In the genomic region with DNA sequence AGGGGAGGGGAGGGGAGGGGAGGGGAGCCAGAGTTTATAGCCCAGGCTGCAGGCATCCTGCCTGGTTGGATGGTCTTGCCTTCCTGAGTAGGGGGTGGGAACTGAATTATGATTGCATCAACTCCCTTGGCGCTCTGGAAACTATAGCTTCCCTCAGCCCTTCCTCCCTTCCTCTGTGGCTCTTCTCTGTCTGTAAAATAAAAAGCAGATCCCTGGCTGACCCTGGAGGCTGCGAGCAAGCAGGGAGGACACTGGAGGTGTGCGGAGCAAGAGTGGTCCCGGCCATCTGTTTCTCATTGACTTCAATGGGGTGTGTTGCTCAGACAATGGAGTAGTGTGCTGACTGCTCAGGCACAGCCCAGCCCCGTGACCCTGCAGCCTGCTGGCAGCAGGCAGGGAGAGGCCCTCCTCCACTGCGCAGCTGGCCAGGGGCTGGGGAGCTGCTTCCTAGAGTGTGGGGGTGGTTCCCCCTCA, we compare ENCODE assay signal across 8 mouse cellular contexts. TPM values are rescaled to one million over a fixed set of nuclear protein-coding genes. Genes with fewer than 3 reads are reported as not detected.
DNase-seq lines count a peak whose midpoint lies in the region; ATAC-seq and TF ChIP-seq lines count a peak whose summit lies in the region.

No protein-coding gene starts in this region.

- 4% methylated on average over 6 of the region's 6 CpGs for whole genome bisulfite sequencing in forebrain, postnatal 0 days
- WGBS in hindbrain, embryonic 11.5 days, result 0% methylated on average over 6 of the region's 6 CpGs
- 31% methylated on average over 6 of the region's 6 CpGs for WGBS in thymus, adult 2 months

- H3K4me3 ChIP-seq in forebrain, postnatal 0 days (ENCODE audit: low read depth, low read length), result no peak overlapping the region
- 0 out of 2 replicates have a peak overlapping the region, but pooled peaks have one; percentile 13 for H3K4me3 ChIP-seq in hindbrain, embryonic 11.5 days (ENCODE audit: low read depth, low read length)
- no peak overlapping the region for H3K4me3 ChIP-seq in thymus, adult 2 months (ENCODE audit: control insufficient read depth, insufficient read depth, low read length)

- TF ChIP-seq POLR2A in thymus, adult 2 months (IDR thresholded peaks at IDR 0.05; ENCODE audit: control insufficient read depth, extremely low read depth, insufficient read depth, low read length, poor library complexity), result no peak

- no peak for TF ChIP-seq CTCF in forebrain, postnatal 0 days (IDR thresholded peaks at IDR 0.05; ENCODE audit: low read depth)
- TF ChIP-seq CTCF in thymus, adult 2 months (IDR thresholded peaks at IDR 0.05; ENCODE audit: borderline replicate concordance, control insufficient read depth, extremely low read depth, insufficient read depth, low read length, poor library complexity), result no peak

- peak; percentile 91 for ATAC-seq in forebrain, postnatal 0 days
- peak; percentile 98 for ATAC-seq in hindbrain, embryonic 11.5 days (ENCODE audit: low FRiP score)

- H3K27me3 ChIP-seq in forebrain, postnatal 0 days (ENCODE audit: insufficient read depth, low read length), result no peaks in the 10 kb centered on the region
- no peaks in the 10 kb centered on the region for H3K27me3 ChIP-seq in hindbrain, embryonic 11.5 days (ENCODE audit: control insufficient read depth, insufficient read depth, low read length)
- H3K27me3 ChIP-seq in thymus, adult 2 months (ENCODE audit: control insufficient read depth, insufficient read depth, low read length), result no peaks in the 10 kb centered on the region

- H3K27ac ChIP-seq in forebrain, postnatal 0 days (ENCODE audit: low read depth, low read length), result peak overlapping the region; percentile 50; the same call in 1 of the 2 replicates
- H3K27ac ChIP-seq in hindbrain, embryonic 11.5 days (ENCODE audit: low read depth, low read length), result peak overlapping the region; percentile 97
- no peak overlapping the region for H3K27ac ChIP-seq in thymus, adult 2 months (ENCODE audit: control insufficient read depth, insufficient read depth, low read length)

- no peak overlapping the region; the same call in 1 of the 2 replicates for H3K4me2 ChIP-seq in forebrain, postnatal 0 days (ENCODE audit: low read depth)
- peak overlapping the region; percentile 29 for H3K4me2 ChIP-seq in hindbrain, embryonic 11.5 days (replicated peaks; ENCODE audit: low read depth, low read length)

- no peaks in the 10 kb centered on the region for H3K9me3 ChIP-seq in forebrain, postnatal 0 days (ENCODE audit: low read length)
- H3K9me3 ChIP-seq in hindbrain, embryonic 11.5 days (ENCODE audit: control insufficient read depth, low read length), result no peaks in the 10 kb centered on the region

- H3K4me1 ChIP-seq in forebrain, postnatal 0 days (ENCODE audit: insufficient read depth), result peaks cover 3% of the 10 kb centered on the region; the same call in 1 of the 2 replicates
- H3K4me1 ChIP-seq in hindbrain, embryonic 11.5 days (replicated peaks; ENCODE audit: control insufficient read depth, insufficient read depth, low read length), result peaks cover 8% of the 10 kb centered on the region
- H3K4me1 ChIP-seq in thymus, adult 2 months (replicated peaks; ENCODE audit: control insufficient read depth, insufficient read depth, low read length), result no peaks in the 10 kb centered on the region

- peak; percentile 44 to 48 for DNase-seq in layer of hippocampus, adult 8-10 months (ENCODE audit: low spot score in 2 of 2)
- no peak for DNase-seq in layer of hippocampus, postnatal 14 days (ENCODE audit: low spot score in 2 of 2)
- peak; percentile 62 for DNase-seq in adipocyte (ENCODE audit: low spot score)
- DNase-seq in forebrain, postnatal 0 days, result peak; percentile 44
- DNase-seq in hindbrain, embryonic 11.5 days (ENCODE audit: low spot score), result peak; percentile 88
- peak; percentile 54 to 78 for DNase-seq in lung, postnatal 4 days
- peak; percentile 70 for DNase-seq in skeletal muscle tissue, adult 2 months (ENCODE audit: low read depth, low spot score)
- DNase-seq in thymus, adult 2 months, result no peak

- H3K9ac ChIP-seq in forebrain, postnatal 0 days, result 0 out of 2 replicates have a peak overlapping the region, but pooled peaks have one; percentile 22
- peak overlapping the region; percentile 52; the same call in 1 of the 2 replicates for H3K9ac ChIP-seq in hindbrain, embryonic 11.5 days (ENCODE audit: low read depth, low read length)

- H3K36me3 ChIP-seq in forebrain, postnatal 0 days (ENCODE audit: insufficient read depth), result no peaks in the 10 kb centered on the region
- no peaks in the 10 kb centered on the region for H3K36me3 ChIP-seq in hindbrain, embryonic 11.5 days (ENCODE audit: control insufficient read depth, insufficient read depth, low read length)
- H3K36me3 ChIP-seq in thymus, adult 2 months (ENCODE audit: control insufficient read depth, insufficient read depth, low read length), result no peaks in the 10 kb centered on the region

RNA-seq across cellular contexts. Expression of a gene that starts 27.3 kb away (rescaled TPM):
- 1 to 10 TPM; 4.6 to 5.2 (median 4.8) TPM for total RNA-seq in layer of hippocampus, adult 8-10 months (2022)
- 1 to 10 TPM; 3.3 to 4.7 TPM for total RNA-seq in layer of hippocampus, postnatal 14 days (2021)
- 4.3 and 4.8 TPM in 2 replicates for total RNA-seq in forebrain, postnatal 0 days (2014; rRNA removed)
- polyA plus RNA-seq in forebrain, postnatal 0 days (2015; fragmentation: Nextera tagmentation; extraction: Ambion mirVana), result 4.9 and 5.3 TPM in 2 replicates
- 40.0 and 48.4 TPM in 2 replicates for polyA plus RNA-seq in hindbrain, embryonic 11.5 days (2014; fragmentation: Nextera tagmentation; extraction: Ambion mirVana)
- 32.1 and 33.8 TPM in 2 replicates for polyA plus RNA-seq in thymus, adult 2 months (2012; rRNA removed)

RNA-seq across cellular contexts. Expression of a gene that starts 33.7 kb away (rescaled TPM):
- not detected for total RNA-seq in layer of hippocampus, adult 8-10 months (2022)
- not detected for total RNA-seq in layer of hippocampus, postnatal 14 days (2021)
- not detected in 2 replicates for total RNA-seq in forebrain, postnatal 0 days (2014; rRNA removed)
- polyA plus RNA-seq in forebrain, postnatal 0 days (2015; fragmentation: Nextera tagmentation; extraction: Ambion mirVana), result not detected in 2 replicates
- polyA plus RNA-seq in hindbrain, embryonic 11.5 days (2014; fragmentation: Nextera tagmentation; extraction: Ambion mirVana), result not detected in 2 replicates
- 0.33 TPM in 1 of 2 replicates, not detected in the other for polyA plus RNA-seq in thymus, adult 2 months (2012; rRNA removed)

RNA-seq across cellular contexts. Expression of a gene that starts 59.7 kb away (rescaled TPM):
- total RNA-seq in layer of hippocampus, adult 8-10 months (2022), result 10 to 100 TPM in 1 of 4 experiments, 1 to 10 TPM in 3; 6.4 to 10.3 (median 8.0) TPM
- total RNA-seq in layer of hippocampus, postnatal 14 days (2021), result 1 to 10 TPM; 4.3 to 5.7 TPM
- total RNA-seq in forebrain, postnatal 0 days (2014; rRNA removed), result 5.4 and 7.1 TPM in 2 replicates
- polyA plus RNA-seq in forebrain, postnatal 0 days (2015; fragmentation: Nextera tagmentation; extraction: Ambion mirVana), result 3.4 and 4.3 TPM in 2 replicates
- polyA plus RNA-seq in hindbrain, embryonic 11.5 days (2014; fragmentation: Nextera tagmentation; extraction: Ambion mirVana), result 3.2 and 3.3 TPM in 2 replicates
- polyA plus RNA-seq in thymus, adult 2 months (2012; rRNA removed), result 0.40 and 0.71 TPM in 2 replicates

Comparison
In these comparisons a context has a peak if more than half of its experiments do, and no peak if none do; other contexts are left out.
1. DNase-seq: peak in layer of hippocampus, adult 8-10 months (2 of 2), adipocyte (single experiment), forebrain, postnatal 0 days (single experiment), hindbrain, embryonic 11.5 days (single experiment), lung, postnatal 4 days (2 of 2) and skeletal muscle tissue, adult 2 months (single experiment); none in layer of hippocampus, postnatal 14 days (0 of 2) and thymus, adult 2 months (single experiment).